Mouse (Mus musculus): ENCODE results near the gene Wdr6. TPM values are rescaled to one million over a fixed set of nuclear protein-coding genes. Genes with fewer than 3 reads are reported as not detected.
A peak's percentile ranks its signal among the peaks of the same experiment; 100 is the strongest.
"Not testable (repeated sequence)": the region's sequence is repeated elsewhere in the genome, so short reads cannot be mapped to it uniquely, and the experiment has no call there.

Wdr6 gene
- 100 to 1,000 TPM; 129 to 151 (median 133) TPM for total RNA-seq (2022)

DNA sequence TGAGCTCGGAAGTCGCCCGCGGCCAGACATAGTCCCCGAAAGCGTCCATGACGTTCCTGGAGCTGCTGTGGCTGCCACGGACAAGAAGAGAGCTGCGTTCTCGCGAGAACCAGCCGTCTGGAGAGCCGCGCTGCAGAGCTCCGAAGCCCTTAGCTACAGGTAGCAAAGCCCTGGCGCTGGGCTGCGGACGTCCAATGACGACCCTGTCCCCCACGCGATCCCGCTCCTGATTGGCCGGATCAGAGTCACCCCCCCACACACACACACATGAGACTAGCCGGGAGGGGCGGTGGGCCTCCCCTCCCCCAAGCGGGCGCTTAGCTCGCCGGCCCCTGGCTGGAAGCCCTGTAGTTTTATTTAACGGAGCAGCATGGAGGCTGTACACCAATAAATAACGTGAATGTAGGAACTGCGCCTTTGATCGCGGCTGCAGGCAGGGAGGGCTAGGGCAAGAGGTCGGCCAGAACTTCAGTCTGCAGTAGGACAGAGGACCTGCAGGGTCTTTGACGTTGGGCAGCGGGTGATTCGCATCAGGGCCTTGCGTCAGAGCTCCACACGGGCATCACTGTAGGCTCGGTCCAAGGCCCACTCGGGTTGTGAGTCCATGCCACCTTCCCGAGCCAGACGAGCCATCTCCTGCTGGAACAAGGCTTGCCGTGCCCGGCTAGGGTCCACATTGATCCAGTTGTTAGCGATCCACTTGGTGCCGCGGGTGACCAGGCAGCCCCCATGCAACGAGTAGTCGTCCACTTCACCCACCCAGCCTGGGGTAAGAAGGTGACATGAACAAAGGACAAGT lies at the start of gene Wdr6:
TSS of gene Wdr6 (minus strand) at position 195 of the 799 bp plus-strand sequence.
- DNase-seq (ENCODE audit: low spot score in 2 of 2): peak; percentile 62 to 95

DNA sequence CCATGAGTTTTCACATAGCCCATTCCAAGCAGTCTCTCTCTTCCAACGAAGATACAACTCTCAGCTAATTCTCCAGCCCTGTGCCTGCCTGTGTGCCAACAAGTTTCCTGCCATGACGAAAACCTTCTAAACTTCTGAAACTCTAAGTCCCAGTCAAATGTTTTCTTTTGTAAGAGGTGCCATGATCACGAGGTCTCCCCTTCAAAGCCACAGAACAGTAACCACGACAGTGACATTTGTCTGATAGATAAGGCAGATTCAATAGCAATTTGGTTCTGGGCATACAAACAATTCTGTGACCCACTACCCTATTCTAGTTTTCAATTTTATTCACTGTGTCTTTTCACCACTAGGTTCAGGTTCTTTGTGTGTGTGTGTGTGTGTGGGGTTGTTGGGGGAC lies 49.6 kb upstream of the Wdr6 start:
- DNase-seq (ENCODE audit: low spot score in 2 of 2): no peak

DNA sequence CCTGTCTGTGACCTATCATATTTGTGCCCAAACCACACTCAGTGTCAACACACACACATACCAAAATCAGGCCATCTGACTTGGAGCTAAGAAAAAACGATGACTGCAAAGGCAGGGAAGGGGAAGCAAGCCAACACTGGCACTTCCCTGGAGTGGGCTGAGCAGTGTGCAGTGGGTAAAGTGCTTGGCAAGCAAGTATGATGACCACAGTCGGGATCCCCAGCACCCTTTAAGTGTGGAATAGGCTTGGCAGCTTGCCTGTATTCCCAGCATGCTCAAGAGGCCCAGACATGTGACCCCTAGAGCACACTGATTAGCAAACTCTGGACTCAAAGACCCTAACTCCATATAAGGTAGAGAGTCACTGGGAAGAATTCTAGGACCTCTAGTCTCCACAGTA lies 48.0 kb upstream of the Wdr6 start:
- DNase-seq (ENCODE audit: low spot score in 2 of 2): no peak

DNA sequence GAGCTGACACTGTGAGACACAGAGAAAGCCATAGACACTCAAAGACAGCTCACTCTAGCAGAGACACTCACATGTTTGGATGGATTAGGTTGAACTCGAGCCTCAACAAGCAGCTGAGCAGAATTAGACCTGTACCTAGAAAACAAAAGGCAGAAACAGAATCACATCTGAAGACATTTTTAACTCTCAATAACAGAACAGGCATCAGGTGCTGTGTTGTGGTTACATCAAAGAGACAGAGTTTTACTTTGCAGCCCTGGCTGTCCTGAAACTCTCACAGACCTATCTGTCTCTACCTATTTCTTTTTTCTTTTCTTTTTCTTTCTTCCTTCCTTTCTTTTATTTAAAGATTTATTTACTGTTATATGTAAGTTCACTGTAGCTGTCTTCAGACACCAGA lies 38.8 kb upstream of the Wdr6 start:
- no peak for DNase-seq (ENCODE audit: low spot score in 2 of 2)

DNA sequence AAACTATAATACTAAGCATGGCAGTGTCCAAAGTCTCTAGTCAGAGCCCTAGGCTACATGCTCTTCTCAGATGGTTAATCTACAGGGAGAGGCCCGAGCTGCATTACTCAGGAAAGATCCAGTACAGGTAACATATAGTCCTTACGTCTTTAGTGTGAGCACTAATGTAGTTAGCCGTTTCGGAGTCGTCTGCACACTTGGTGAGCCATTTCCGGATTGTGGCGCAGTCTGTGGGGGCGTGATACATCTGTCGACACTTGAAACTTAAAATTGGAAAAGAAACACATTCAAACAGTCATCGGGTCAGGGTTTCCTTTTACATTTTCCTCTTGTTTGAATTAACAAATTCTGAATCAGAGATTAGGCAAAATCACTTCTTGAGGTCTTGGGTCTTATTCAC lies 32.9 kb upstream of the Wdr6 start:
- no peak for DNase-seq (ENCODE audit: low spot score in 2 of 2)

DNA sequence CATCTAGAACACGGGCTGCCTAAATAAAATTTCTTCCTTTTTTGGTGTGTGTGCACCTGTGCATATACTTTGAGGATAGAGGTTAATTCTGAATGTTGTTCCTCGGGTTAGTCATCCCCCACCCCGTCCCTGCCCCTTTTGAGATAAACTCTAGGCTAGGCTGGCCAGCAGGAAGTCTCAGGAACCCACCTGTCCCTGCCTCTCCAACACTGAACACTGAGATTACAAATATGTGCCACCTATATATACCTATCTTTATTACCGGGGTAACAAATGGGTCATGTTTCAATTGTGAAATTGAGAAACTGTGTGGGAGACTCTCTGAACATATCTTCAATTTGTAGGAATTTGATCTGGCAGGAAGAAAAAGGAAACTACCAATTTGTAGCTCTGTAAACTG lies 30.4 kb upstream of the Wdr6 start:
- DNase-seq (ENCODE audit: low spot score in 2 of 2): no peak

DNA sequence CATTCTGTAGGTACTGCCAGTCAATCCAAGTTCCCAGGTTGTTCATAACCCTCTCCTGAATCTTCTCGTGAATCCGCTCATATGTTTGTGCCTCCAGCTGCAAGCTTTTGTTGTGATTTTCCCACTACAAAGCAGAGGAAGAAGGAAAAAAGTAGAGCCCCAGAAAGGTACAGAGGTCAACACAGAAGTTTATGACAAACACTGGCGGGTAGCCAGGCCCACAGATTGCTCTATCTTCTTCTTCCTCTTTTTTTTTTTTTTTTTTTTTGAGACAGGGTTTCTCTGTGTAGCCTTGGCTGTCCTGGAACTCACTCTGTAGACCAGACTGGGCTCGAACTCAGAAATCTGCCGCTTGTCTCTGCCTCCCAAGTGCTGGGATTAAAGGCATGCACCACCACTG lies 29.4 kb upstream of the Wdr6 start:
- not testable (repeated sequence) for DNase-seq (ENCODE audit: low spot score in 2 of 2)

DNA sequence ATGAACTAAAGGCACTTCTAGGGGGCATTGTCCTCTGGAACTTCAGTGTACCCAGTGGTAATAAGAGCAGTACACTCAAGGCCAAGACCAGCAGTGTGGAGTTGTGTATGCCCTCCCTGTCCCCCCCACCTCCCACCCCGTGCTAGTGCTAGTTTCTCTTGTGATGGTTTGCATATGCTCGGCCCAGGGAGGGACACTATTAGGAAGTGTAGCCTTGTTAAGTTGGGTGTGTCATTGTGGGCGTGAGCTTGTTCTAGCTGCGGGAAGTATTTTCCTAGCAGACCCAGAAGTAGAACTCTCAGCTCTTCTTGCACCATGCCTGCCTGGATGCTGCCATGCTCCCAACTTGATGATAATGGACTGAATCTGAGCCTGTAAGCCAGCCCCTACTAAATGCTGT lies 23.4 kb upstream of the Wdr6 start:
- DNase-seq (ENCODE audit: low spot score in 2 of 2): no peak

DNA sequence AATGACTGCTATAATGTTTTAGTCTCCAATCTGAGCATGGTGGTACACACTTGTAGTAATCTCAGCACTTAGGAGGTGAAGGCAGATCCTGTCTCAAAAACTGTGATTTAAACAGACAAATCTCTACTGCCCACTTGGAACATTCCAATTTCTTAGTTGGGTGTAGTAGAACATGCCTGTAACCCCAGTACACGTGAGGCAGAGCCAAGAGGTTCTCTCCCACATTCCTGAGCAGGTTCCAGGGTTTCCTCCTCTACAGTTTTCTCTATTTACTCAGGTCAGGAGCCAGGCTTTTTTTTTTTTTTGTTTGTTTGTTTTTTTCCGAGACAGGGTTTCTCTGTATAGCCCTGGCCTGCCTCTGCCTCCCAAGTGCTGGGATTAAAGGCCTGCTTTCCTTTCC lies 21.5 kb upstream of the Wdr6 start:
- no peak for DNase-seq (ENCODE audit: low spot score in 2 of 2)

DNA sequence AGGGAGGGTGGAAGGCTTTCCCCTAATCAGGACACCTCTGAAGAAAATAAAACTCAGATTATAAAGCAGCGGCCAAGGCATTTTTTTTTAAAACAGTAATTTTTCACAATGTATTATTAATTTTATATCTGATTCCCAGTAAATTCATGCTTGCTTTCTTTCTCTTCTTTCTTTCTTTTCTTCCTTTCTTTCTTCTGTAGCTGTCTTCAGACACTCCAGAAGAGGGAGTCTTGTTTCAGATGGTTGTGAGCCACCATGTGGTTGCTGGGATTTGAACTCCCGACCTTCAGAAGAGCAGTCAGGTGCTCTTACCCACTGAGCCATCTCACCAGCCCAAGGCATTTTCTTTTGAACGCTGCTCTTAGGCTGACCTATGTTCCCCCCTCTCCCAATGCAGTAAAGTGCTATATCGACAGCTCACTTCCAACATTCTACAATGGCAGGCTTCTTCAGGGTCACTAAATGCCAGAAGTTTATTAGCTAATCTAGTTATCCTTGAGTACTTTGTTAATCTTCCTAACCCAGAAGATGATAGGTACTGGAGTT lies 20.6 kb upstream of the Wdr6 start:
- DNase-seq (ENCODE audit: low spot score in 2 of 2): no peak

DNA sequence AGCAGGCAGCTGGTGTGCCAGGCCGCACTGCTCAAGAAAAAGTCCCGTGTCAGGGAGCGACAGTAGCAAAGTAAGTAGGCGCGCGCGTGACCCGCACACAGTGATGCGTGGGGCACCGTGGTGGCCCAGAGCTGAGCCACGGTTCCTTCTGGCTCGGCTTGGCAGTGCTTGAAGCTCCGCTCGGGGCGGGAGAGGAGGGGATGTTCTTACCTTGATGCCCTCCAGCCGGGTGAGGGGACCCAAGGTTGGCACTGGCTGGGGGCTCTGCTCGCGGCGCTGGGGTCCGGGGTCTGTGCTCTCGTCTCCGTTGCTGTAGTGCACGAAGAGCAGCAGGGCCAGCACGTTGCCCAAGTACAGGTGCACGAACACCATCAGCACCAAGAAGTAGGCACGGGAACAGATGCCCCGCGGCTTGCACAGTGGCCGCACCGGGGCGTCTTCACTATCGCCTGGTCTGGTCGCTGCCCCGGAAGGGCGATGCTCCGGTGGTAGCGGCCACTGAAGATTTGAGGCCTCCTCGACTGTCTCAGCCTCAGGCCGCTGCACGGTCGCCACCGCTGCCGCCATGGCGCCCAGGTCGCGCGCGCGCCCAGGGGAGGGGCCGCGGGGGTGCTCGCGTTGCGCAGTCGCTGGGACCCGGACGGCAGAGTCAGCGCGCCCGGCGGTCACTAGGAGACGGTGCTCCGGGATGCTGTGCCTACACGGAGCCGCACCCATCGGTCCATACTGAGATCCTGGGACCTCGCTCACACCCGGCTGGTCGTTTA lies 18.6 kb upstream of the Wdr6 start, which contains the start of gene P4htm:
TSS of gene P4htm (minus strand) at position 670 of the 767 bp plus-strand sequence.
- DNase-seq (ENCODE audit: low spot score in 2 of 2): peak; percentile 72 to 77

DNA sequence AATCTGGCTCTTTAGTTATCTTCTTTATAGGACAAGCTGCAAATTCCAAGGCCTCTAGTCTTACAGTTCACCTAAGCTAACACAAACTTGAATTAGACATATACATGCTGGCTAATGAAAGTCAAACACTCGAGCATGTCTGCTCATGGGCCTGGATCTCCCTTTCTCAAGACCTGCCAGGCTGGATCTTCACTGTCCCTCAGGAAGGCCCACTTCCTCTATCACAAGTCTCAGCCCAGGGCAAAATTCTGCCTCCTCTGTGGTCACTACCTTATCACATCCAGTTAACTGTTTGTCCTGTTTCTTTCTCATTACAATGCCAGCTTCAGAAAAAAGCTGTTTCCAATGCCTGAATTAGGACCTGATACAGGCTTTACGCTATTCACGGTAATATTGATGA lies 15.8 kb upstream of the Wdr6 start:
- no peak for DNase-seq (ENCODE audit: low spot score in 2 of 2)

DNA sequence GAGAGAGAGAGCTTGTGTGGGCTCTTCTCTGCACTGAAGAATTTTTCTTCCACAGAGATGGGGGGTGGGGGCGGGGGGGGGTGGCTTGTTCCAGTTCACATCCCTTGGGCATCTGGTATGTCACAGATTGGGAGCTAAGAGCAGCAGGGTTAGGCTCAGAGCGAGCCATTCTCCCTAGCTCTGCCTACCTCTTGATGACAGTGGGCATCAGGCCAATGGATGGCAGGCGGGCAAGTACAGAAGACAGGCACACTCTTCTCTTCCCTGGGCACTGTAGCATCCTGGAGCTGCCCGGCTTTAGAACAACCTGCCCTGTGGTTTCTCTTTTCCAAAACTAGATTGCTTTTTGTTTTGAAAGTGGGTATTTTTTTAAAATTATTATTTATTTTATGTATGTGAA lies 12.9 kb upstream of the Wdr6 start:
- DNase-seq (ENCODE audit: low spot score in 2 of 2): no peak

DNA sequence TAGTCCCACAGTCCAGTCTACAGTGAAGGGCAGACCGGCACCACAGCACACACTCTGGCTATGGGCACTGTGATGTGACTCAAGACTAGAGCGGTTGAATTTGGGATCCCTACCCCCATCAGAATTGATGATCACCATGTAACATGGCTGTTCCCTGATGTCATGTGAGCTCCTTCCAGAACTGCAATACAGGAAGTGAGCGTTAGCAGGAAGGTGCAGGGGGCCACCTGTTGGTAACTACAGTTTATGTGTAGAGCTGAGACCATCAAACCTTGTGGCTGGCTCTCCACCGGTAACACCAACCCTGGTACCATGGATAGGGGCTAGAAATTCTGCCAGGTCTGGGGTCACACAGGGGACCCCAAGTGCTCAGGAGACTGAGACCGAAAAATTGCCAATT lies 10.7 kb upstream of the Wdr6 start:
- no peak for DNase-seq (ENCODE audit: low spot score in 2 of 2)

DNA sequence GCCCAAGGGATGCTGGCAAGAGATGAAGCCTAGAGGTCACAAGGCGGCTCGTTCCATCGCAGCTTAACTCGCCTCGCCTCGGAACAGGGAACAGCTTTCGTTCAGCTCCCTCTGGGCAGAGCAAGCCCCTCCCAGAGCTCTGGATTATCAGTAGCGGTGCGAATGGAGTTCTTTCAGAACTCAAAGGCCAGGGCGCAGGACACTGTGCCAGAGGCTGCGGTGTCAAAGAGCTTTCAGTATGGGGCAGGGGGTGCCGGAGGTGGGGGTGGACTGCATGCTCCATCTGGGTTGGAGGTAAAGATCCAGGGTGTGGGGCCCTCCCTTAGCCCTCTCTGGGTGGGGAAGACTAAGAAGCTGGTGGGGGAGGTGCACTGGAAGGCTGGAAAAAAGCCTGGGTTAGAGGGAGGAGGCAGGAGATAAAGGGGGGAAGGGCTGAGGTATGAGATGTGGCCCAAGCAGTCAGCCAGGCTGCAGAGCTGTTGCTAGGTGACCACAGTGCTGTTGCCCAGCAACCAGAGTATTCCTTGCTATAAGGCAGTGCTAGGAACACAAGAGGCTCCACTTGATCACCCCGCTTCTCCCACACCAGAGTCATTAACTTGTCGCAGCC lies 9.1 kb upstream of the Wdr6 start:
- DNase-seq (ENCODE audit: low spot score in 2 of 2): peak in 1 of 2 experiments; percentile 96

DNA sequence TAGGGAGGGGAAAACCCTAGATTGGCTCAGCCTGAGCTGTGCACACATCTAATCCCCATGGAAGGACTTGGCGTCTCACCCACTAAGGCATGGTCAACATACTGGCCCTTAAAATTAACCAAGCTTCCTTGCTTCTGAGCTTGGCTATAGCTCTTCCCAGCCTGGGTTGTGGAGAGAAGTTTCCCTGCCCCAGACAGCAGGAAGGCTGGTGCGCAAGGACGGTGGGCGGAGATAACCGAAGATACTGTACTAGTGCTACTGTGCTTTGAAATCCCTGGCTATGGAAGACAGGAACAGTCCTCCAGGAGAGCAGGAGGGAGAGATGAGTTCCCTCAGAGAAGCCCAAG lies 778 bp upstream of the Wdr6 start:
- DNase-seq (ENCODE audit: low spot score in 2 of 2): no peak

DNA sequence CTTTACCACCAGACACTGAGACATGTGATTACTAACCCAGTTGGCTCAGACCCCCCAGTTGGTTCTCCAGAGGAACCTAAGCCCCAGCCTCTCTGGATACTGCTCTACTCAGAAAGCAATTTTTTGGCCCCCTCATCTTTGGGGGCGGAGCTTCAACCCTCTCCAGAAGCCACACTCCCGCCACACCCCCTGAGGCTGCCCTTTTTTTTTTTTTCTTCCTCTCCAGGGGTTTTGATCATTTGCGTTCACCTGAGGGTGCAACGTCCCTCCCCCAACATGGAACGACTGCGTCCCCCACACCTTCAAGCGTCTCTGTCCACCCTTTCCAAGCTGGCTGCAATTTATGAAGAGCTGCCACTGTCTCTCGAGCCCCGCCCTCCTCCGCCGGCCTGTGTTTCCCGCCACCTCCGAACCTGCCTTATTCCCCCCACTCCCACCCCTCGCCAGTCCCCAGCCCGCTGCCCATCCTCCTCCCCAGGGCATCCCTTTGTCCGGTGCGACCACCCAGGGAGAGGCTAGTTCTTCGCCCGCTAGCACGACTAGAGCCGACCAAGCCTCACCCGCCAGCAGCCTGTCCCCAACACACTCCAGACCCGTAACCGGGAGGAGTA lies 500 bp downstream of the Wdr6 start:
- no peak for DNase-seq (ENCODE audit: low spot score in 2 of 2)

DNA sequence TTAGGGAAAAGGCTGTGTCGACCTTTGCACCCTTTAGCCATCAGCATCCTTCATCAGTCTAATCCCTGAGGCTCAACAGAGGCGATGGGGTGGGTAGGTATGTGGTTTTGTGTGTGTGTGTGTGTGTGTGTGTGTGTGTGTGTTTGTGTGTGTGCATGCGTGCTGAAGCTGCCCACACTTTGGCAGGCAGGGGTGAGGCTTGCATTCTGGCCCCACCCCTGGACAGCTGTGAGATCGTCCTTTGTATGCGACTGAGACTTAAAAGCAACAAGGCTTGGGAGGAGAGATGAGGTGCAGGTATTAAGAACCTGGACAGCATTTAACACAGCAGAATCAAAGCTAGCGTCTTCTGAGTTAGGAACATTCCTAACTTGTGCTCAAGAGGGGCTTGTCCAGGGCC lies 1.5 kb downstream of the Wdr6 start:
- DNase-seq (ENCODE audit: low spot score in 2 of 2): no peak

DNA sequence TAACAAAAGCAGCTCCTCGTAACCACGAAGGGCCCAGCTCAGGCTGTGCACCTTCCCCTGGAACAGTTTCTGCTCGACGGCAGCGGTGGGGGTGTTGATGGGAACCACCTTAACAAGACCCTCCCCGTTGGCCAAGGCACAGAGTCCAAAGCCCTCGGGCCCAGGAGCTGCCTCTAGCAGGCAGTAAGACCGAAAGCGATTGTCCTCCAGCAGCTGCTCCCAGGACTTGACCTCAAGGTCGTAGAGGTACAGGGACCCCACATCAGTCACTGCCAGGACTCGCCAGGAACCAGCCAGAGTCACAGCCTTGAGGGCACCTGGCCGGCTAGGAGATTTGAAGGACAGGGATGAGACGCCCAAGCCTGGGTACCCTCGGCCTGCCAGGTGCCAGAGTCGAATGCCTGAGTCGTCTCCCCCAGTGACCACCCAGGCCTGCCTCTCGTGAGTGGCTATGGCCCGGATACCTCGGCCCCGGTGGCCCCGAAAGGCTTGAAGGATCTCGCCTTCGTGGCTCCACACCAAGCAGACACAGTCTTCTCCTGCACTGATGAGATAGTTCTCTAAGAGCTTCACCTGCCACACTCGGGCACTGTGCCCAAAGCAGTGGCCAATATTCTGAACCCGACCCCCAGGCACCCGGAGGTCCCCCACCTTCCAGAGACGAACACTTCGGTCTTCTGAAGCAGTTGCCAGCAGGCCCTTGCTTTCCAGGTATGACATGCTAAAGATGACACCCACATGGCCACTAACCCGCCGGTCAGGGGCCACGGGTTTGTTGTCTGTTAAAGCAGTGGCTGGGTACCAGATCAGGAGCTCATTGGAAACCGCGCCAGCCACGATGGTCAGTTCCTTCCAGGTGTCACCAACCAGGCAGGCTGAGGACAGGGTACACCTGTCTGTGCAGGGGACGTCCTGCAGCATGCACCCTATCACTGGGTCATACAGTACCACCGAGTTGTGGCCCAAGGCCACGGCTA lies 2.9 kb downstream of the Wdr6 start:
- no peak for DNase-seq (ENCODE audit: low spot score in 2 of 2)

DNA sequence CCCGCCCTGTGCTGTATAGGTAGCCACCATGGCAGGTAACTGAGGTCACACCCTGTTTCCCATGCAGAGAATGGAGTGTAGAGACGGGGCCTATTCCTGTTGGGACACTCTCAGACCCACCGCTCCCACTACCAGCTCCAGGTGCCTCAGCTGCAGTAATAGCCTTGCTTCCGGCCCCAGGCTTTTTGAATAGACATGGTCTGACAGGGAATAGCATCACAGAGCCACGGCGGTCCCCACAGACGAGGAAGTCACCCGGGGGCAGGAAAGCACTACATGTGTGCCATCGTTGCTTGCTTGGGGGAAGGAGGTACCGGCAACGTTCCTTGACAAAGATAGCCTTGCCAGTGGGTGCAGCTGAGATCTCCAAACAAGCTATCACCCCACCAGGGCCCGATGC lies 3.6 kb downstream of the Wdr6 start:
- no peak for DNase-seq (ENCODE audit: low spot score in 2 of 2)
